Mouse (Mus musculus): ENCODE measurements around the gene Ppp1cc. TPM values are rescaled to one million over a fixed set of nuclear protein-coding genes. Genes with fewer than 3 reads are reported as not detected.

Ppp1cc gene
- polyA plus RNA-seq, 1 experiment from 2014 or later = 264 TPM

DNA sequence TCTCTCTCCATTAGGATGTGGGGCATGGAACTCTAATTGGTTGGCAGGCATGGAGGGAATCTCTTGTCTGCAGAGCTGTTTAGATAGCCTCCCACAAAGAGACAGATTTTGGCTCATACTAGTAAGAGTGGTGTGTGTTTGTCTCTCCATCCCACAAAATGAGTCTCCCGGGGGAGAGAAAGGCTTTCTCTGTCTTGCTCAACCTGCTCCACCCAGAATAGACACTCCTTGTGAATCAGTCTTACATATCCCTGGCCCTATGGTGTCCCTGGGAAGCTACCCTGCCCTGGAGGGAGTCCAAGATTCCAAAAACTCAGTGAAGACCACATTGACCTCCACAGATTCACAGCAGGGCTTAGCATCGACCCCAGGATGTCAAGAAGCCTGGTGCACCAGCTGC is 1.6 kb upstream of the Ppp1cc start:
- Histone ChIP-seq H3K9me3 (no peaks in the 10 kb centered on the region), H3K4me2 (no peak overlapping the region), H3K36me3 (0 out of 2 replicates have a peak, but pooled peaks cover 3% of the 10 kb centered on the region), H3K4me3 (no peak overlapping the region), H3K27ac (no peak overlapping the region), H3K4me1 (peaks cover 39% of the 10 kb centered on the region), H3K9ac (no peak overlapping the region), H3K27me3 (no peaks in the 10 kb centered on the region)
- ATAC-seq (ENCODE audit: borderline replicate concordance, extremely low read depth, low FRiP score, low TSS enrichment) = no peak
- WGBS = 65% methylated on average over 2 of the region's 2 CpGs

- H3K4me1 ChIP-seq = peaks cover 62% of the 10 kb centered on the region
- WGBS = 1% methylated on average over 42 of the region's 42 CpGs
These were observed 758 bp downstream of the Ppp1cc start for GRCm38 (mm10) chr5:122158557-122159515.

GRCm38 (mm10) chr5:122163194-122163593 is 5.1 kb downstream of the Ppp1cc start:
- Histone ChIP-seq H3K27ac (no peak overlapping the region), H3K27me3 (no peaks in the 10 kb centered on the region), H3K36me3 (peaks cover 54% of the 10 kb centered on the region), H3K4me2 (0 out of 2 replicates have a peak overlapping the region, but pooled peaks have one; percentile 24), H3K4me1 (peaks cover 73% of the 10 kb centered on the region), H3K4me3 (no peak overlapping the region), H3K9ac (no peak overlapping the region), H3K9me3 (no peaks in the 10 kb centered on the region)
- 44% methylated on average over 6 of the region's 6 CpGs for WGBS
- ATAC-seq (ENCODE audit: borderline replicate concordance, extremely low read depth, low FRiP score, low TSS enrichment) = no peak

More at GRCm38 (mm10) chr5:122158557-122159515, 758 bp downstream of the Ppp1cc start:
- Histone ChIP-seq H3K4me3 (peak overlapping the region; percentile 88), H3K4me2 (peak overlapping the region; percentile 75), H3K9ac (peak overlapping the region; percentile 88), H3K27ac (peak overlapping the region; percentile 73), H3K27me3 (no peaks in the 10 kb centered on the region), H3K36me3 (peaks cover 14% of the 10 kb centered on the region), H3K9me3 (no peaks in the 10 kb centered on the region)
- peak; percentile 8; the same call in 1 of the 2 replicates for ATAC-seq (ENCODE audit: borderline replicate concordance, extremely low read depth, low FRiP score, low TSS enrichment)

- peaks cover 60% of the 10 kb centered on the region for H3K36me3 ChIP-seq
- H3K9me3 ChIP-seq = no peaks in the 10 kb centered on the region
- ATAC-seq (ENCODE audit: borderline replicate concordance, extremely low read depth, low FRiP score, low TSS enrichment) = no peak
- peaks cover 73% of the 10 kb centered on the region for H3K4me1 ChIP-seq
- no peaks in the 10 kb centered on the region for H3K27me3 ChIP-seq
- no peak overlapping the region for H3K4me2 ChIP-seq
- H3K9ac ChIP-seq = no peak overlapping the region
- WGBS = 57% methylated on average over 3 of the region's 3 CpGs
- H3K4me3 ChIP-seq = no peak overlapping the region
- H3K27ac ChIP-seq = no peak overlapping the region
These were observed 5.9 kb downstream of the Ppp1cc start for GRCm38 (mm10) chr5:122164011-122164410.

GRCm38 (mm10) chr5:122165233-122165915 is 7.3 kb downstream of the Ppp1cc start:
- H3K9ac ChIP-seq = no peak overlapping the region
- WGBS = 67% methylated on average over 6 of the region's 6 CpGs
- no peak overlapping the region for H3K4me3 ChIP-seq
- no peak for ATAC-seq (ENCODE audit: borderline replicate concordance, extremely low read depth, low FRiP score, low TSS enrichment)
- peaks cover 74% of the 10 kb centered on the region for H3K36me3 ChIP-seq
- no peaks in the 10 kb centered on the region for H3K27me3 ChIP-seq
- H3K9me3 ChIP-seq = no peaks in the 10 kb centered on the region
- no peak overlapping the region for H3K4me2 ChIP-seq
- no peak overlapping the region for H3K27ac ChIP-seq
- H3K4me1 ChIP-seq = peaks cover 61% of the 10 kb centered on the region

GRCm38 (mm10) chr5:122166636-122167161 is 8.6 kb downstream of the Ppp1cc start:
- 57% methylated on average over 8 of the region's 8 CpGs for WGBS
- H3K27me3 ChIP-seq = no peaks in the 10 kb centered on the region
- peaks cover 82% of the 10 kb centered on the region for H3K36me3 ChIP-seq
- no peak overlapping the region for H3K4me2 ChIP-seq
- ATAC-seq (ENCODE audit: borderline replicate concordance, extremely low read depth, low FRiP score, low TSS enrichment) = no peak
- H3K4me3 ChIP-seq = no peak overlapping the region
- no peak overlapping the region for H3K9ac ChIP-seq
- no peaks in the 10 kb centered on the region for H3K9me3 ChIP-seq
- H3K4me1 ChIP-seq = peaks cover 48% of the 10 kb centered on the region
- no peak overlapping the region for H3K27ac ChIP-seq

DNA sequence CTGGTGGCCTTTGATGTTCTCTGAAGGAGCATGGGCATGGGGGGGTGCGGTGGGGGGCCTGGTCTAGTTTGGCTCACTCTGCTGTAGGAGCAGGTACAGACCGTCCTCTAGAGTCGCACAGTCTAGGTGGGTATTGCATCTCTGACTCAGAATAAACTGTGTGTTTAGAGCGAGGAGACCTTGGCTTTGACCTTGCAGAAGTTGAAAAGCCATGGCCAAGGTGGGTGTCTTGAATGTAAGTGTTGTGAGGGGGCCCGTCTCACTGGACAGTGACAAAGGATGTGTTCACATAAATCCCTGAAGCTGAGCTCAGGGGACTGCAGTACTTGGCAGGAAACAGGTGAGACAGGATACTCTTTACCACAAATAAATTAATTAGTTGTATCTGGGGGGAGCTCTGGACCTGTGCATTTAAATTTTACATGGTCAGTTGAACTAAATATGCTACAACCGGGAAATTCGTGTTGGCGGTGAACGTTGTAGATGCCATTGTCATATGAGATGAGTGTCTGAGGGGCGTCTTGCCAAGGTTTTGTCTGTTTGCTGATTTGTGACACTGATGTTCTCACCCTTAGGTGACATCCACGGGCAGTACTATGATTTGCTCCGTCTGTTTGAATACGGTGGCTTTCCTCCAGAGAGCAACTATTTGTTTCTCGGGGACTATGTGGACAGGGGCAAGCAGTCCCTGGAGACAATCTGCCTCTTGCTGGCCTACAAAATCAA is 10.4 kb downstream of the Ppp1cc start:
- no peak overlapping the region for H3K4me2 ChIP-seq
- H3K9me3 ChIP-seq = no peaks in the 10 kb centered on the region
- H3K4me3 ChIP-seq = no peak overlapping the region
- no peak for ATAC-seq (ENCODE audit: borderline replicate concordance, extremely low read depth, low FRiP score, low TSS enrichment)
- H3K27me3 ChIP-seq = no peaks in the 10 kb centered on the region
- H3K36me3 ChIP-seq = peaks cover 92% of the 10 kb centered on the region
- H3K27ac ChIP-seq = no peak overlapping the region
- 67% methylated on average over 14 of the region's 14 CpGs for WGBS
- H3K9ac ChIP-seq = no peak overlapping the region
- peaks cover 31% of the 10 kb centered on the region for H3K4me1 ChIP-seq

DNA sequence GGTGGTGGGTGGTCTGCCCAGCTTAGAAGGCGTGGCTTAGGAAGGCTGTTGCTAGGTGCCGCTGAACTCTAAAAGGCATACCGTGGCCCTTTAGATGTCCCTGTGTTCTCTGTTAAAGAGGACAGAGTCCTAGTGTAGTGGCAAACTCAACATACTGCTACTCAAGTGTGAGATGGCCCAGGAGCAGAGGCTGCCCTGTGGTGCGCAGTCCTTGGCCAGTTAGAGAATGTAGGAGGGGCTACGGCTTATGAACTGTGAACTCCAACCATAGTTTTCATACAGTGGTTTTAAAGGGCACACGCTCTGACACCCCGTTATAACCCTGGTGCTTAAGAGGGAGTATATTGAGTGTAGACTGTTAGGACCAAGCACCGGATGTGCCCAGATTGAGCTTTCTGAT is 13.0 kb downstream of the Ppp1cc start:
- ATAC-seq (ENCODE audit: borderline replicate concordance, extremely low read depth, low FRiP score, low TSS enrichment) = no peak
- no peaks in the 10 kb centered on the region for H3K27me3 ChIP-seq
- WGBS = 92% methylated on average over 8 of the region's 8 CpGs
- H3K4me1 ChIP-seq = peaks cover 8% of the 10 kb centered on the region; the same call in 1 of the 2 replicates
- H3K4me2 ChIP-seq = no peak overlapping the region
- peaks cover 82% of the 10 kb centered on the region for H3K36me3 ChIP-seq
- no peak overlapping the region for H3K4me3 ChIP-seq
- H3K9me3 ChIP-seq = no peaks in the 10 kb centered on the region
- no peak overlapping the region for H3K27ac ChIP-seq
- no peak overlapping the region for H3K9ac ChIP-seq

DNA sequence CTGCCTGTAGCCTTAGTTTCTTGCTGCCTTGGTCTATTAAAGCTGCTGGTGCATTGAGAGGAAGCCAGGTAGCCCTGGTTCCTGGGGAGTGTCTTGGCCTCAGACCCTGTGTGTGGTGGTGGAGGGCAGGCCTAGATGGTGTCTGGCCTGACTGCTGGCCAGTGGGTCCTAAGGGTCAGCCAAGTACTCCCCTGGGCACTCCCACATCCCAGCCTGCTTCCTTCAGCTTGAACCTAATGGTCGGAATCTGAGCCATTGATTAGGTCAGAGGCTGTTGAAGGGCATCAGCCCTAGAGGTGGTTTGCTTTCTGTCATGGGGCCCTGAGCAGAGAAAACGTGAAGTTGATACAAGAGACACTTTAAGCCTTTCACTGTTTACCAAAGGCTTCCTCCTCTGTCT is 17.3 kb downstream of the Ppp1cc start:
- H3K27ac ChIP-seq = no peak overlapping the region
- no peak for ATAC-seq (ENCODE audit: borderline replicate concordance, extremely low read depth, low FRiP score, low TSS enrichment)
- H3K4me3 ChIP-seq = no peak overlapping the region
- peaks cover 51% of the 10 kb centered on the region for H3K36me3 ChIP-seq
- no peaks in the 10 kb centered on the region for H3K9me3 ChIP-seq
- no peaks in the 10 kb centered on the region for H3K4me1 ChIP-seq
- H3K4me2 ChIP-seq = no peak overlapping the region
- 51% methylated on average over 2 of the region's 2 CpGs for WGBS
- H3K9ac ChIP-seq = no peak overlapping the region
- no peaks in the 10 kb centered on the region for H3K27me3 ChIP-seq

DNA sequence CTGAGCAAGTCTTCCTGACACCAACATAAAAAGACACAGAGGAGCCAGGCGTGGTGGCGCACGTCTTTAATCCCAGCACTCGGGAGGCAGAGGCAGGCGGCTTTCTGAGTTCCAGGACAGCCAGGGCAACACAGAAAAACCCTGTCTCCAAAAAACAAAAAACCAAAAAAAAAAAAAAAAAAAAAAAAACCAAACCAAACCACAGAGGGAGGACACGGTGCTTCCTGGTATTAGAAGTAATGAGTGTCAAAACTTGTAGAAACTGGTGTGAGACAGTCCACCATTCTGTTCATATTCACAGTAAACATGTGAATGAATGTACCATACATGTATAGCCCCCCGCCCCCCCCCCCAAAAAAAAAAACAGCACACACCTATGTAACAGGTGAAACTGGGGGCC is 17.9 kb downstream of the Ppp1cc start:
- ATAC-seq (ENCODE audit: borderline replicate concordance, extremely low read depth, low FRiP score, low TSS enrichment) = 0 out of 2 replicates have a peak, but pooled peaks have one; percentile 28
- H3K36me3 ChIP-seq = peaks cover 45% of the 10 kb centered on the region
- no peaks in the 10 kb centered on the region for H3K9me3 ChIP-seq
- no peak overlapping the region for H3K27ac ChIP-seq
- no peaks in the 10 kb centered on the region for H3K27me3 ChIP-seq
- H3K9ac ChIP-seq = no peak overlapping the region
- WGBS = 82% methylated on average over 7 of the region's 7 CpGs
- H3K4me2 ChIP-seq = no peak overlapping the region
- H3K4me3 ChIP-seq = no peak overlapping the region
- no peaks in the 10 kb centered on the region for H3K4me1 ChIP-seq

DNA sequence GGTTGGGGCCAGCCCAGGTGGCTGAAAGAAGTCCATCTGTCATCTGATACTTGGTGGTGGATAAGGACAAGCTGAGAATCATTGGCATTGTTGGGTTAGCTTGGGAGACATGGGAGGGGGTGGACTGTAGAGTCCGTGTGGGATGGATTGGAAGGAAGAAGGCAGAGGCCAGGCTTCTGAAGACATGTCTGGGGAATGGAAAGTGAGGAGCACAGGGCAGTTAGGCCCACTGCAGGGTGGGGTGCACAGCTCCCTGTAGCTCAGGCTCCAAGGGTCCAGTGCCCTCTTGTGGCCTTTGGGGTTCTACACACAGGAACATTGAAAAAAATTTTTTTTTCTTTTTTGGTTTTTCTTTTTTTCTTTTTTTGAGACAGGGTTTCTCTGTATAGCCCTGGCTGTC is 18.3 kb downstream of the Ppp1cc start:
- Histone ChIP-seq H3K4me1 (no peaks in the 10 kb centered on the region), H3K9me3 (no peaks in the 10 kb centered on the region), H3K4me3 (no peak overlapping the region), H3K4me2 (no peak overlapping the region), H3K27ac (no peak overlapping the region), H3K27me3 (no peaks in the 10 kb centered on the region), H3K9ac (no peak overlapping the region), H3K36me3 (peaks cover 41% of the 10 kb centered on the region)
- 0 out of 2 replicates have a peak, but pooled peaks have one; percentile 40 for ATAC-seq (ENCODE audit: borderline replicate concordance, extremely low read depth, low FRiP score, low TSS enrichment)
- WGBS = 28% methylated on average over 1 of the region's 1 CpGs

All from lung, embryonic 15.5 days (tissue).